Mouse (Mus musculus) CH12.LX (cell line): ENCODE data around the gene Epb41l2.

ENCODE experiments used
- EP300 ChIP-seq: IDR thresholded peaks from 2 replicates; pipeline ENCODE4 v1.6.1; 2011; ENCODE audit warnings: low read length, improper control_type of control experiment
- GABPA ChIP-seq: IDR thresholded peaks from 2 replicates; pipeline ENCODE4 v1.6.1; 2012; ENCODE audit warnings: low read depth, low read length, improper control_type of control experiment, inconsistent platforms; ENCODE audit not compliant: insufficient replicate concordance
- MYC ChIP-seq: IDR thresholded peaks from 2 replicates; pipeline ENCODE4 v1.6.1; 2011; ENCODE audit warnings: low read depth, mild to moderate bottlenecking, improper control_type of control experiment, low read length
- POLR2A ChIP-seq: IDR thresholded peaks from 2 replicates; pipeline ENCODE4 v1.6.1; 2011; ENCODE audit warnings: low read depth, mild to moderate bottlenecking, improper control_type of control experiment, low read length

DNA sequence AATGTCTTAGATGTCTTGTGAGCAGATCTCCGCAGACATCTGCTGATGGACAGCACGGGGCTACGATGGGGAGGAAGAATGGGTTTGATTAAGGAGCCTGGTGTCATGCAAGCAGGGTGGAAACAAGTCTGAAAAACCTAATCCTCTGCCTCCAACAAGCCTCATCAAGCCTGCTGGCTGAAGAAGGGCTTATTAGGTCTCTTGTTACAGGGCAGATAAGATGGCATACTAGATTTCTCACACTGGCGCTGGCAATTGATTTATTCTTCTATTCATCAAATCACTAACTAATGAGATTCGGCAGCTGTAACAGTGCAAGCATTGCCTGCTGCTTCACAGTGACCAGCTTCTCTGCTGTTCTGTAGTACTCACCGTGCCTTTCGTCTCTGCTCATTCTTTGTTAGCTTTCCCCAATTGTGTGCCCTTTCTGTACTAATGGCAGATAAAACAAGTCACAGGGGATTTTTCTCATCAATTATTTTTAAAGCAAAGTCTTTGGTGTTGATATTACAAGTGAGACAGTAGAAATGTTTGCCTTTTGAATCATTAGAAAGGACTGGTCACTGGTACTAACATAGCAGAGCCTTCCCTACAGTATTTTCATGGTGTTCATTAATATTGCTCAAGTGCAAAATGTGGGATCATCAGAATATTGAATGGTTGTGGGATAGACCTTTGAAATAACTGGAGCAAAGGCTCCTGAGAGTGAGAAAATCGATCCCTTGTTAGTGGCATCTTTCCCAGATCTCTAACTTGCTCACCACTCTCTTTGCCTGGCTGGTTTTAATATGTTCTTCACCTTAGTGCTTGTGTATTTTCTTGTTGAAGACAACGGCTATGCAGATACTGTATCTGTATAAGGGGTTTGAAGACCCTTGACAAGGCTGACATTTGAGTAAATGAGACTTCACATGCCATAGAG, 212.0 kb downstream of the Epb41l2 start:
- TF ChIP-seq EP300 = no peak
- no peak for TF ChIP-seq POLR2A
- no peak for TF ChIP-seq GABPA
- TF ChIP-seq MYC = no peak
